Mouse (Mus musculus) lung, postnatal 36 days (tissue): Measurements from ENCODE around the gene Tprn.

Source experiments
- DNase-seq: peaks from one replicate; pipeline ENCODE4 v3.0.0; 2022; ENCODE audit warnings: mixed read lengths

Gene Tprn

GRCm38 (mm10) chr2:25298046-25298445 is 35.6 kb downstream of the Tprn start:
- no peak for DNase-seq

GRCm38 (mm10) chr2:25303452-25303851 is 41.0 kb downstream of the Tprn start:
- DNase-seq = no peak

- DNase-seq = no peak
Measured at GRCm38 (mm10) chr2:25303931-25304656, 41.7 kb downstream of the Tprn start.

GRCm38 (mm10) chr2:25304657-25305541 is 42.5 kb downstream of the Tprn start:
- DNase-seq = peak; percentile 45

- no peak for DNase-seq
Measured at GRCm38 (mm10) chr2:25305587-25306359, 43.4 kb downstream of the Tprn start.

- no peak for DNase-seq
Measured at GRCm38 (mm10) chr2:25310180-25310579, 47.8 kb downstream of the Tprn start.

GRCm38 (mm10) chr2:25310969-25311368 is 48.6 kb downstream of the Tprn start:
- no peak for DNase-seq

GRCm38 (mm10) chr2:25311491-25311891 is 49.1 kb downstream of the Tprn start:
- DNase-seq = no peak

GRCm38 (mm10) chr2:25318119-25318966 is 55.9 kb downstream of the Tprn start:
- no peak for DNase-seq

- peak; percentile 55 for DNase-seq
Measured at GRCm38 (mm10) chr2:25318971-25319773, 56.8 kb downstream of the Tprn start, which contains the start of gene Grin1. Grin1 (minus strand) TSS chr2:25319187.
